Mouse (Mus musculus) common myeloid progenitor, adult 5-6 weeks (primary cell): Measurements from ENCODE around the gene B830017H08Rik. TPM values are rescaled to one million over a fixed set of nuclear protein-coding genes. Genes with fewer than 3 reads are reported as not detected.
A peak's percentile ranks its signal among the peaks of the same experiment; 100 is the strongest.

Experiments used
- ATAC-seq: replicated peaks from 2 replicates; pipeline ENCODE4 v1.8.0; 2016; ENCODE audit warnings: low read depth, mild to moderate bottlenecking, moderate TSS enrichment, inconsistent platforms; ENCODE audit not compliant: poor library complexity, severe bottlenecking
- total RNA-seq: library from RNA; stranded (forward); fragments of 200-1000, 187-1606 nt; gene quantifications from 2 replicates; pipeline ENCODE4 v1.2.3, GENCODE M21; 2017

The B830017H08Rik gene
- total RNA-seq, 1 experiment from 2014 or later, result not detected

DNA sequence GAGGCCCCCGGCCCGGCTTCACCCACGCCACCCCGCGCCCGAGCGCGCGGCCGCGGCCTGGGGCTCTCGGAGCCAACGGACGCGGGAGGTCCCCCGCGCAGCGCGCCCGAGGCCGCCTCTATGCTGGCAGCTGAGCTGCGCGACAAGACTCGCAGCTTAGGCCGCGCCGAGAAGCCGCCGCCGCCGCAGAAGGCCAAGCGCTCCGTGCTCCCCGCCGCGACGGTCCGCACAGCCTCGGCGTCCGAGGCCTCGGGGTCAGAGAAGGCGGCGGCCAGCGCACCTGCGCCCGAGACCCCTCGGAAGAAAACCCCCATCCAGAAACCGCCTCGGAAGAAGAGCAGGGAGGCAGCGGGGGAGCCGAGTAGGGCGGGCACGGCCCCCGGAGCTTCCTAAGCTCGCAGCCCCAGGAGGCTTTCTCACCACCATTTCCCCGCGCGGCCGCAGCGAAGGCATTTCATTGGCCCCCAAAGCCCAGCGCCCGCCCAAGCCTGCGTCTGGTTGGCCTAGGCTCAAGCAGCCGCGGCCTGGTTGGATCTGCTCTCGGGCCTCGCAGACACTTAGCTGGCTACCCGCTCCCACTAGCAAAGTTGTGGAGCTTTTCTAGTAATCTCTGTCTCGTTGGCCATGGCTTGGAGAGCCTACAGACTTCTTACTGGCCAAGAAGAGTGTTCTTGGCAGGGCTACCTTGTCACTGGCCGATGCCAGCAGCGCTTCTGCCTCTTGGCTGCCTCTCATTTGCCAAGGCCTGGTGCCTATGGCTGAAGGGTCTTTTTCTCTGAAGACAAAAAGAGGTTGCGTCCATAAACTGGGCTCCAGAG is 25.5 kb upstream of the B830017H08Rik start:
- peak; percentile 75 for ATAC-seq

DNA sequence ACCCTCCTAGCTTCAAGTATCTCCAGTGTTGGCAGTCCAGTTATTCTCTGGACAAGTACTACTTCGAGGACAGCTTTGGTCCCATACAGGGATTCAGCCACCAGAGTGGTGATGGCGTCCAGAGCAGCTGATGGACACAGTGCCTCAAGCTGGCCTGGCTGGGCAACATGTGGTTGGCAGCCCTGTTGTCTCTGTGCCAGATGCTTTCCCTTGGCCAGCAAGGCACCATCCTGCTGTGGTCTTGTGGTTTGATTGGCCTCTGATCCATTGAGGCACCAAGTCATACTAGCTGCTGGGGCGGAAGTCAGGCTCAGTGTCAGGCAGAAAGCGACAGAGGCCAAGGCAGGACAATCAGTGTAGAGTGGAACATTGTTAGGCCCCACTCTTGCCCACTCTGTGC is 23.8 kb upstream of the B830017H08Rik start:
- ATAC-seq, result no peak

DNA sequence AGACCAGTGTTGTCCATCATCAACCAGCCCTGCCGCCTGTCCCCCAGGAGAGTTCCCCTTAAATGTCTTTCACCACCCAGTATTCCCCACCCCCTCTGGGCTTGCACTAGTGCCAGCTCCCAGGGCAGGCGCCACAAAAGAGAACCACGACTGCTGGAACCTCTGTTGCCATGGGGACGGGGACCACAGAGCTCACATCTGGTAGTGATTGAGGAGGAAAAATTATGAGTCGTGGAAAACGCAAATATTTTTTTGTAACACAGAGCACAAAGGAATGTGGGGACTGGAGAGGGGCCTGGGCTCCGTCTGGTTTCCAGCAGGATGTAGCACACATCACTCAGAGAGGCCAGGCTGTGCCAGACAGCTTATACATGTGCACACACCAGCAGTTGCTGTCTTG is 23.2 kb upstream of the B830017H08Rik start:
- ATAC-seq, result peak; percentile 20; the same call in 1 of the 2 replicates

DNA sequence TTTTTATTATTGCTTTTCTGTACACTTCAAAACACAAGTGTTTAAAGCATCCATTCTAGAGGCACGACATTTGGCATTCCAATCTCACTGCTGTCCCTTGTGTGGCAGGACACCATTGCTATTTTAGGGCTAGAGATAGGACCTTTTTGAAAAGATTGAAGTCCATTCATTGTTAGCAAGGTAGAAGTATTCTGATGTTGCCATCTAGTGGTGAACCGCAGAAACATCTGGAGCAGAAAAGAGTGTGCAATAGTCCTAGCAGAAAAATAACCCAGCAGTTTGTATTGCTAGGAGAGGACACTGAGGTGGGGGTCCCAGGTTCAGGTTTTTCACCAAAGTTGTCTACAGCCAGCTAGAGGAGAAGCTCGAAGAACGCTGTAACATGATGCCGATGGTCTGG is 20.8 kb upstream of the B830017H08Rik start:
- peak; percentile 43 for ATAC-seq

DNA sequence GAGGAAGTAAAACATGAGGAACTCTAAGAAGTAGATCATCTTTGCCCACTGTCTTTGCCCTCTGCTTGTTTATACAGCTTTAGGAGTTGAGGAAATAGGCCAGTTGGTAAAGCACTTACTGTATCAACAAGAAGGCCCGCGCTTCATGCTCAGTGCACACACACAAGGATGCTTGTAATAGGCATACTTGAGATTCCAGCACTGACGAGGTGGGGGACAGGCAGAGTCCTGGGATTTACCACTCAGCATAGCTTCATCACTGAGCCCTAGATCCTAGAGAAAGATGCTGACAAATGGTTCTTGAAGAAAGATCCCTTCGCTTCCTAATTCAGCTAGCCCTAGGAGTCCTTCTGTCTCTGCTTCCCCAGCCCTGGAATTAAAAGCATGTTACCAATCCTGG is 19.7 kb upstream of the B830017H08Rik start:
- ATAC-seq, result no peak

DNA sequence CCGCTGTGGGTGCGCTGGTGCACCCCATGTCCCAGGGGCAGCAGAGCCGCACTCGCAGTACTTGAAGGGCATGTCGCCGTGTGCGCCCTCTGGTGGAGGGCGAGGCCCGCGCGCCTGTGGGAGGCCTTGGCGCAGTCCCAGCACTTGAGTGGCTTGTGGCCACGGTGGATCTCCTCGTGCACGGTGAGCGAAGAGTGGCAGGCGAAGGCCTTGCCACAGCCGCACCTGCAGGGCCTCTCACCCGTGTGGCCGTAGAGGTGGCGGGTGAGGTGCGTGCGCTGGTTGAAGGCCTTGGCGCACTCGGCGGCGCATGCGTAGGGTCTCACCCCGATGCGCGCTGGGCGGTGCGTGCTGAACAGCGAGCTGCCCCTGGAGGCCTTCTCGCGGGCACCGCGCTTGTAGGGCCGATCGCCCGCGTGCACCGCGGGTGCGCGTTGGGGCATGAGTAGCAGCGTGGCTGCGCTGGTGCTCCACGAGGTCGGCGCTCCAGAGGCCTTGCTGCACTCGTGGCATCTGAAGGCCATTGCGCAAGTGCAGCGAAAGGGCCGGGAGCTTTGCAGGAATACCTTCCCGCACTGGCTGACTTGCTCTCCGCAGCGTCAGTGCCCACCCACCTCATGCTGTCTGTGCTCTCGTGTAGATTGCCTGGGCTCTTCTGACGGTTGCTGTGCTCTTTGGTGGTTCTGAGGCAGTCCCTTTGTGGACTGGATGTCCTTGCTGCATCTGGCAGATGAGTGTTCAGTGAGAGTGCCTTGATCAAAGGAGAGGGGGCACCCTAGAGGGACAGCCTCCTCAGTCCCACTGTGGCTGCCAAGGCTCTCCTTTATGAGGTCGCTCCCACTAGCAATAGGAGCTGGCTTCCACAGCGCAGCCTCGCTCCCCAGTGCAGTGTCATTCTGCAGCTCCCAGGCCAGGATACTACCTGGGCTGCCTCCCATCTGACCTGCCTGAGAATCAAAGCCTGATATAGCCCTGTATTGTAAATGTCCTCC is 17.2 kb upstream of the B830017H08Rik start:
- ATAC-seq, result peak; percentile 78

DNA sequence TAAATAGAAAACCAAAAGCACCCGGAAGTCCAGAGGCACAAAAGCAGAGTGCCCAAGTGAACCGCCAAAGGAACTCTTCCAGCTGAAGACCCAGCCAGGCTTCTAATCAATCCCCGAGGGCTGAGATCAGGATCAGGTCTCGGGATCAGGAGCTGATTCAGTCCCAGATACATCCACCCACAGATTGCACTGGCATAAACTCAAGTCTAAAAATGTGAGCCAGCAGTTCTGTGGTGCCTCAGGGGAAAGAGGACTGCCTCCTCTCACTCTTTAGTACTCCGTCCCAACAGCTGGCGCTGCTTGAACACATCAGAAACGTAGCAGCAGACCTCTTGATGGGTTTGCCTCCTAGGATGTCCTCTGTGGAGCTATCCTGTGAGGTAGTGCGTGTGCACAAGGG is 16.4 kb upstream of the B830017H08Rik start:
- ATAC-seq, result no peak

DNA sequence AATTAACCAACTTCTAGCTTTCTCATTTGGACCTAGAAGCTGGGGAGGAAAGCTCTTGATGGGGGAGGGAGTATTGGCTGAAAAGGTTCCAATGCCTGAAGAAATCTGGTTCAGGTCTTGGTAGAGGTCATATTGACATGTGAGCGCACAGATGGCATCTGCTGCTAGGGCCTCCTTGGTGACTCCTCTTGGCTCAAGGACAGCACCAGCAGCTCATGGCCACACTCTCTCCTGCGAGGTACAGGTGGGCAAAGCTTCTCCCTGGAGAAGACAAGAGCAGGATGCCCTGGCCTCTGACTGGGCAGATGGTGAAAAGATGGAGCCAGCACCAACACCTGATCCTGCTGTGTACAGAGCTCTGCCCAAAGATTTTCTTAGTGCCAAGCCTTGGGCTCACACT is 6.4 kb upstream of the B830017H08Rik start:
- no peak for ATAC-seq

DNA sequence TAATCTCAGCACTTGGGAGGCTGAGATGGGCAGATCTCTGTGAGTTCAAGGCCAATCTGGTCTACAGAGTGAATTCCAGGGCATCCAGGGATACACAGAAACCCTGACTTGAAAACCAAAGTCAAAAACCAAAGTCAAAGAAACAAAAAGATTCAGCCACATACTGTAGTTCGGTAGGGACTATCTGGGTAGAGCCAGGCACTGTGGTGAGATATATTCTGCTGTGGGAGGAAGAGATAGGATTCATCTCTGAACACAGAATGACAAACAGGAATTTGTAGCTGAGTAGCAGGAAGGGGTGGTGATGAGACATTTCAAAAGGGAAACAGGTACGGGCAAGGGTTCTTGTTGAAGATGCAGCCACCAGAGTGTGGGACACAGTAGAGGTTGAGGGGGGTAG is 4.7 kb upstream of the B830017H08Rik start:
- ATAC-seq, result peak; percentile 69

DNA sequence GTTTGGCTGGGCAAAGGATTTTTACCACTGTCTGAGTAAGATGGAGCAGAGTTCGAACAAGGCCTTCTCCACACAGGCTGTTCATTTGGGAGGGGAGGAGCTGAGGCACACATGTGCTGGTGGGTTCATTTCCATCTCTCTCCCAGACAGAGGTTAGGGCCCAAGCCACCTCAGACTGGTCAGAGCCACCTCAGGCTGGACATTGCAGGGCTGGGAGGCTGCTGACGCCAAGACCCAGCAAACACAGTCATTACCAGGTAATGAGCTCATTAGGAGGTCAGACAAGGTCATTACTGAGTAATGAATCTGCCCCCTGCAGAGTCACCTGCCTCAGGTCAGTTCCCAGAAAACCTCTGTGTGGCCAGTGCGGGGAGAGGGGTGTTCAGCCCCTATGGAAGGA is 4.1 kb upstream of the B830017H08Rik start:
- no peak for ATAC-seq

DNA sequence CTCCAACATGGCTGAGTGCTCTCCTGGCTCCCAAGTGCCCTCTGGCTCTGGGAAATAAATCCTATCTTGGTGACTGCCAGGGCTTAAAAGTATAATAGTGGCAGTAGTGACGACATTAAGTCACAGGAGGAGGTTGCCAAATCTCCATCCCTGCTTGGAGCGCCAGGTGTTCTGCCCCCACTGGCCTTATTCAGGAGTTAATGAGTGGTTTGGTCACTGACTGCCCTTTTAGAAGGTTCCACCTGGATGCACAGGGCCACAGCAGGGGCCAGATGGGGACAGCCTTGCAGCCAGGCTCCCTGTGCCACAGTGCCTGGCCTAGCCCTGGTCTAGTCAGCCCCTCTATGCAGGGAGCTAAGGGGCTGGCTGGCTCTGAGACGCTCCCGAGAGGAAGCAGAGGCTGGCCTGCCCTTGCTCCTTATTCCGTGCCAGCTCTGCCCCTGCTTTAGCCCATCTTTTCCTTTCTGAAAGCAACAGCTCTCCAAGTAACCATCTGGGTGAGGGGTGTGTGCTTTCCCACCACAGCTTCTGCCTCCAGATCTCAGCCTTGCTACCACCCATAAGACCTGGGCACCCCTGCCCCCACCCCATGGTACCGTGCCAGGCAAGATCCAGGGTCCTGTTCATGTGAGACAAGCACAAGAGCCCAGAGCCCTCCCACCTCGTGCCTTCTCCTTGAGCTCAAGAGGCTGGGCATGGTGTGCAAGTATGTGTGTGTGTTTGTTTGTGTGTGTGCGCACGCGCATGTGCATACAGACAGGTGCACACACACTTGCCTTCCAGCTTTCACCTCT is 2.3 kb upstream of the B830017H08Rik start:
- ATAC-seq, result no peak

DNA sequence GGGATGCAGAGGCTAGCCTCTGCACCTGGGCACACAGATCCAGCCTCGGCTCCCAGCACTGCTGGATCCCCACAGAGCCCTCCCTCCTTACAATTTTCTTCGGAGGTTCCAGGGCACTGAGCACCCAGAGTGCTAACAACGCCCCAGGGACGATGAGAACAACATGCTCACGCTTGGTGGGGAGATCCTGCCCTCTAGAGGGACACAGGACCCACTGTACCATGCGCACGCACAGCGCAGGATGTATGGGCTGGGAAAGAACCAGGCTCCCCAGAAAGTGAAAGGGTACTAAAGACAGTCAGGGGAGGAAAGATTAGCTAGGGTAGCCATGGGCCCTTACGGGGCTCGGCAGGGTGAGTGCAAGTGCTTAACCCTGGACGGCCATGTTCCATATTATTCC is 1.1 kb upstream of the B830017H08Rik start:
- peak; percentile 37 for ATAC-seq

DNA sequence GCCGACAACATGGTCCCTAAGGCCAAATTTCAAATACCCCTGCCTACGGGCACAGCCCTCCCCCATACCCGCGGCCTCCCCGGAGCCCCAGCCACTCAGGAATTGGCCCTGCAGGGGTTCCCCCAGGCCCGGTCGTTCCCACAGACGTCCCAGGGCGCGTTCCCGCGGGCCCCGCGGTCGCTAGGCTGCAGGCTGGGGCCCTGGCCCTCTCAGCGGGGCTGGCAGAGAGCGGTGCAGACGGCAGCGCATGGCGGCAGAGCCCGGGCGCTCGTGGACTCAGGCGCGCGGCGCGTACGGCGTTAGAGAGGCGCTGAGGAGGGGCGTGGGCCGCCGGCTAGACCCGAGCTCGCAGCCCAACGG is 380 bp downstream of the B830017H08Rik start:
- ATAC-seq, result no peak

DNA sequence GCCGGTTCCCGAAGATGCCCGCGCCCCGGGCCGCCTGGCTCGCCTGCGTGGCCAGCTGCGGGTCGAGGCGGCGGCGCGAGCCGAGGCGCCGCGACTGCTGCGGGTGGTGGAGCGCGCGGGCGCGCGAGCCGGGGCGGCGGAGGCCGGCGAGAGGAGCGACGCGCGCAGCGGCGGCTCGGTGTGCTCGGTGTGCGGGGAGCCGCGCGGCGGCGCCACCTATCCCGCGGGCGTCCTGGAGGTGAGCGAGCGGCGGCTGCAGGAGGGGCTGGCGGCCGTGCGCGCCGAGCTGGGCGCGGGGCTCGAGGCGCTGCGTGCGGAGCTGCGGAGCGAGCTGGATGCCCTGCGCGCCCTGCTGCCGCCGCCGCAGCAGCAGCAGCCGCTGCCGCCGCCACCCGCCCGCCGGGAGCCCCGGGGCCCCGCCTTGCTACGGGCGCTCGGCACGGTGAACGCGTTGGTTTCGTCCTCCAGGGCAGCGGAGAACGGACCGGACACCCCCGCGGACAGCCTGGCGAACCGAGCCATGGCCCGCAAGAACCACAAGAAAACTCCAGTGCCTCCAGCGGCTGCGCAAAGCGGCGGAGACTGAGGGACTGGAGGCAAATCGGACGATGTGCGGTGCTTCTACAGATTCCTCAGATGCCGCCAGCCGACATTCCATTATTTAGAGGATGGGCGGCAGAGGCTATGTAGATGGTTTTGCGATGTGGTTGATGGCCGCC is 919 bp downstream of the B830017H08Rik start:
- no peak for ATAC-seq

DNA sequence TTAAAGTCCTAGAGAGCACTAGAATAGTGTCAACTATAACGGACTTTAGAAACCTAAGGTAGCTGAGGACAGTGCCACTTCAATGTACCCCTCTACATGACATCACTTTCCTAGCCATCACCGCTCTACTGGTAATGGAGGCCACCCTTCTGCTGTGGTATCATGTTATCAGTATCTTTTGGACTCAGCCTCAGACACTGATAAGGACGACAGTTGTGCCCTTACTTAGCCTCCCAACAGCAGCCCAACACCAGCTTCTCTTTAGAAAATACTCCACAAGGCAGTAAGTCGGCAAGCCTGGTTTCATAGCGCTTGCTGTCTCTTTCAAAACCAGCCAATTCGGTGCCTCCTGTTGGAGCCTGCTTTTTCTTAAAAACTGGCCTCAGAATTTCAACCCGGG is 1.6 kb downstream of the B830017H08Rik start:
- no peak for ATAC-seq

DNA sequence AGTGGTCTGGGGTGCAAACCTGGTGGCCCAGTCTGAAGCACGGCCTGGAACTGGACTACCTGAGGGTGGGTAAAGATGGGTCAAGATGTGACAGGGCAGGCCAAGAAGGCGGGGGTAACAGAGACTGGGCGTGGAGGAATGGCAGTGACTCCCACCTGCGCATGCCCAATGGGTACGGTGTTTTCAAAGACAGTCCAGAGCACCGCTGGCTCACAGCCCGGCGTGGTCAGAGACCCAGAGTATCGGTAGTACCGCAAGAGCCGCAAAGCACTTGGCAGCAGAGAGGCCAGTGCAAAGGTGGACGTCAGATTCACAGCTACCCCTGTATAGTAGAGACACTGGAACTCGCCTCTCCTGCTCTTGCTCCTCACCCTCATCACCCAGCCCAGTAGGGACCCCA is 2.6 kb downstream of the B830017H08Rik start:
- no peak for ATAC-seq

DNA sequence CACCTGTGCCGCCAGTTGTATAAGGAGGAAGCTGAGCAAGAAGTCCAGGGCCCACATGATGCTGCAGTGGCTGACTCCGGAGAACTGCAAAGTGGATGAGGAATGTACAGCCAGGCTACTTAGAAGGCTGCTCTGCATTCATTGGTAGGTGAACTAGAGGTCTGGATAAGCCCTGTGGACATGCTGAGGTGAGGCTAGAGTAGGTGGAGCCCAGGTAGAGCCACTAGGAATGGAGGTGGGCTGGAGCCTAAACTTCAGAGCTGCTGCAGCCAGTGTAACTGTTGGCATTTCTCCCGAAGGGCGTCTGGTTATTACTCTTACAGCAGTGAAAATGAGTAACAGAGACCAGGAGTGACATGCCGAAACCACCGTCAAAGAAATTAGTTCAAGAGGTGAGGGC is 5.1 kb downstream of the B830017H08Rik start, which contains the start of gene Car15:
TSS of gene Car15 (minus strand) at position 314 of the 400 bp plus-strand sequence.
- ATAC-seq, result no peak

DNA sequence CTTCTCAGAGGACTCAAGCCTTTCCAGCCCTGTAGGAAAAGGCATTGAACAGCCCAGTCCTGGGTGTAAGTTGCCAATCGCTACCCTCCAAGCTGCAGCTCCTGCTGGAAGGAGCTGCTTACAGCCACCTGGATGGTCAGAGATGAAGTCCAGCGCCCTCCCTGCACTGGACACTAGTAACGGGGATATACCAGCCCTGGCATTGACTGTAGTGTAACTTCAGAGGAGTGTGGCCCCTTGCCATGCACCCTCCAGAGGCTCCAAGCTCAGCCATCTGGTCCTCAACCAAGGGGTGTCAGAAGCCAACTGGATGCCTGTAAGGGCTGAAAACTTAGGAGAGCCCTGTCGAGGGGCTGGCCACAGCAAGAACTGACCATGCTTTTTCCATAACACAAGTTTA is 7.1 kb downstream of the B830017H08Rik start:
- ATAC-seq, result no peak

DNA sequence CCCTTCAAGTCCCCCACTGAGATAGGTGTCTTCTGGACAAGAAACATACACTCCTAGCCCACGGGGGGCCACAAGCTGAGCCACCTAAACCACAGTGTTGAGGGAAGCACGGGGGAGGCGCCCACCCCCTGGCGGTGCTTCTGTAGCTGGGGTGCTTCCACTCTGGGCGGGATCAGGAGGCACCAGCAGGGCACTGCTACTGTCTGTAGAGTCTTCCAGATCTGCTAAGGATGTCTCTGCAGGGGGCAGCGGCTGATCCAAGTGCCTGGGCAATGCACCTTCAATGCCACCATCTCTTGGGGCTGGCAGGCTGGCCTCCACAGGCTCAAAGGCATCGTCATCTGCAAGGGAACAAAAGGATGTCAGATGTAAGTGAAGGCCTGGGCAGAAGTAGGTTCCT is 9.5 kb downstream of the B830017H08Rik start:
- no peak for ATAC-seq
